Mouse (Mus musculus) MEL (cell line): ENCODE data around the gene Rhoh. TPM values are rescaled to one million over a fixed set of nuclear protein-coding genes. Genes with fewer than 3 reads are reported as not detected.

Experiments used
- DNase-seq: peaks from one replicate; pipeline ENCODE4 v3.0.0; 2011; ENCODE audit warnings: low read depth, low spot score
- H3K27ac ChIP-seq: 2 replicates; pipeline ENCODE4 v1.5.1; 2012; ENCODE audit warnings: low read depth, mild to moderate bottlenecking, control low read depth, low read length, moderate library complexity; ENCODE audit not compliant: control insufficient read depth
- H3K27me3 ChIP-seq, 2 experiments: fragments of 150-350 bp in 1 of 2; sonication (generic) in 1 of 2; 2 replicates each; pipeline ENCODE4 v1.6.1; 2012; ENCODE audit warnings: low read length in 2 of 2, mild to moderate bottlenecking in 2 of 2, improper control_type of control experiment in 1 of 2, moderate library complexity in 1 of 2; ENCODE audit not compliant: insufficient read depth in 2 of 2, control insufficient read depth in 1 of 2
- H3K36me3 ChIP-seq, 2 experiments: 2 replicates each; pipeline ENCODE4 v1.6.1; 2012 to 2014; ENCODE audit warnings: low read length in 2 of 2, improper control_type of control experiment in 1 of 2, inconsistent platforms in 1 of 2, mild to moderate bottlenecking in 1 of 2; ENCODE audit not compliant: insufficient read depth in 2 of 2, control insufficient read depth in 1 of 2
- H3K4me1 ChIP-seq, 2 experiments: fragments of 150-350 bp in 1 of 2; sonication (generic) in 1 of 2; 2 replicates each; pipeline ENCODE4 v1.6.1; 2012; ENCODE audit warnings: low read length in 2 of 2, improper control_type of control experiment in 1 of 2, mild to moderate bottlenecking in 1 of 2; ENCODE audit not compliant: insufficient read depth in 2 of 2, control insufficient read depth in 1 of 2
- H3K4me3 ChIP-seq, 2 experiments: fragments of 150-350 bp in 1 of 2; sonication (generic) in 1 of 2; 2 replicates each; pipeline ENCODE4 v1.5.1; 2012; ENCODE audit warnings: low read depth in 2 of 2, low read length in 2 of 2, mild to moderate bottlenecking in 2 of 2, moderate library complexity in 2 of 2, control low read depth in 1 of 2, improper control_type of control experiment in 1 of 2; ENCODE audit not compliant: control insufficient read depth in 1 of 2, insufficient read depth in 1 of 2
- H3K79me2 ChIP-seq: 2 replicates; pipeline ENCODE4 v1.6.1; 2012; ENCODE audit warnings: mild to moderate bottlenecking, low read length, moderate library complexity; ENCODE audit not compliant: control insufficient read depth, poor library complexity, insufficient read depth
- H3K9ac ChIP-seq: 2 replicates; pipeline ENCODE4 v1.6.1; 2012; ENCODE audit warnings: low read depth, mild to moderate bottlenecking, control low read depth, low read length, moderate library complexity; ENCODE audit not compliant: control insufficient read depth, poor library complexity, severe bottlenecking
- H3K9me3 ChIP-seq: fragments of 150-350 bp; sonication (generic); replicated peaks from 2 replicates; pipeline ENCODE4 v1.6.1; 2012; ENCODE audit warnings: mild to moderate bottlenecking, low read length, improper control_type of control experiment, moderate library complexity; ENCODE audit not compliant: insufficient read depth
- CHD1 ChIP-seq: IDR thresholded peaks from 2 replicates; pipeline ENCODE4 v1.6.1; 2012; ENCODE audit warnings: low read depth, mild to moderate bottlenecking, inconsistent platforms, low read length, improper control_type of control experiment
- CHD2 ChIP-seq: IDR thresholded peaks from 2 replicates; pipeline ENCODE4 v1.6.1; 2011; ENCODE audit warnings: low read length, improper control_type of control experiment
- E2F4 ChIP-seq: IDR thresholded peaks from 2 replicates; pipeline ENCODE4 v1.6.1; 2011; ENCODE audit warnings: low read depth, low read length, improper control_type of control experiment, borderline replicate concordance
- EP300 ChIP-seq, 2 experiments: IDR thresholded peaks; 2 replicates each; pipeline ENCODE4 v1.6.1; 2011; ENCODE audit warnings: improper control_type of control experiment in 2 of 2, low read length in 2 of 2, low read depth in 1 of 2, mild to moderate bottlenecking in 1 of 2
- ETS1 ChIP-seq: IDR thresholded peaks from 2 replicates; pipeline ENCODE4 v1.6.1; 2012; ENCODE audit warnings: low read depth, mild to moderate bottlenecking, inconsistent platforms, low read length, improper control_type of control experiment, moderate library complexity
- GATA1 ChIP-seq: IDR thresholded peaks from 2 replicates; pipeline ENCODE4 v1.6.1; 2011; ENCODE audit warnings: low read depth, low read length, improper control_type of control experiment
- JUND ChIP-seq: IDR thresholded peaks from 2 replicates; pipeline ENCODE4 v1.6.1; 2011; ENCODE audit warnings: low read depth, mild to moderate bottlenecking, improper control_type of control experiment, low read length
- MAFK ChIP-seq: IDR thresholded peaks from 2 replicates; pipeline ENCODE4 v1.6.1; 2011; ENCODE audit warnings: low read depth, mild to moderate bottlenecking, low read length, improper control_type of control experiment, borderline replicate concordance
- MAZ ChIP-seq: IDR thresholded peaks from 2 replicates; pipeline ENCODE4 v1.6.1; 2012; ENCODE audit warnings: low read depth, mild to moderate bottlenecking, inconsistent platforms, low read length, improper control_type of control experiment
- MEF2A ChIP-seq: IDR thresholded peaks from 2 replicates; pipeline ENCODE4 v1.6.1; 2014; ENCODE audit warnings: low read depth, mild to moderate bottlenecking, inconsistent platforms, low read length, improper control_type of control experiment; ENCODE audit not compliant: poor library complexity, insufficient replicate concordance, severe bottlenecking; ENCODE audit errors: extremely low read depth
- MXI1 ChIP-seq: IDR thresholded peaks from 2 replicates; pipeline ENCODE4 v1.6.1; 2011; ENCODE audit warnings: mild to moderate bottlenecking, low read depth, low read length, improper control_type of control experiment
- MYB ChIP-seq: IDR thresholded peaks from 2 replicates; pipeline ENCODE4 v1.6.1; 2011; ENCODE audit warnings: mild to moderate bottlenecking, low read depth, low read length, improper control_type of control experiment
- MYC ChIP-seq: IDR thresholded peaks from 2 replicates; pipeline ENCODE4 v1.6.1; 2011; ENCODE audit warnings: low read depth, mild to moderate bottlenecking, low read length, improper control_type of control experiment, moderate library complexity
- POLR2AphosphoS5 ChIP-seq: IDR thresholded peaks from 2 replicates; pipeline ENCODE4 v1.6.1; 2012; ENCODE audit warnings: low read depth, borderline replicate concordance, mild to moderate bottlenecking, inconsistent platforms, low read length, moderate library complexity, mixed read lengths
- SMC3 ChIP-seq: IDR thresholded peaks from 2 replicates; pipeline ENCODE4 v1.6.1; 2011; ENCODE audit warnings: low read depth, low read length, improper control_type of control experiment
- TCF12 ChIP-seq: IDR thresholded peaks from 2 replicates; pipeline ENCODE4 v1.6.1; 2014; ENCODE audit warnings: low read depth, mild to moderate bottlenecking, inconsistent platforms, low read length, improper control_type of control experiment, moderate library complexity
- UBTF ChIP-seq: IDR thresholded peaks from 2 replicates; pipeline ENCODE4 v1.6.1; 2012; ENCODE audit warnings: low read depth, mild to moderate bottlenecking, inconsistent platforms, low read length, improper control_type of control experiment, moderate library complexity, borderline replicate concordance; ENCODE audit not compliant: insufficient read depth
- USF1 ChIP-seq: IDR thresholded peaks from 2 replicates; pipeline ENCODE4 v1.6.1; 2014; ENCODE audit warnings: low read depth, mild to moderate bottlenecking, inconsistent platforms, low read length, improper control_type of control experiment, moderate library complexity
- ZKSCAN1 ChIP-seq: IDR thresholded peaks from 2 replicates; pipeline ENCODE4 v1.6.1; 2012; ENCODE audit warnings: low read depth, mild to moderate bottlenecking, inconsistent platforms, low read length, improper control_type of control experiment, moderate library complexity
- ZNF384 ChIP-seq: IDR thresholded peaks from 2 replicates; pipeline ENCODE4 v1.6.1; 2012; ENCODE audit warnings: low read depth, mild to moderate bottlenecking, inconsistent platforms, low read length, improper control_type of control experiment
- polyA plus RNA-seq, 2 experiments: library from polyadenylated mRNA; stranded (reverse) in 1 of 2; unstranded in 1 of 2; fragments of >175 nt in 1 of 2; fragments of >200 nt in 1 of 2; gene quantifications; 2 replicates each; pipeline versions ENCODE4 v1.2.1 to v1.2.4; 2012; ENCODE audit warnings: low replicate concordance in 2 of 2, low read depth in 1 of 2; ENCODE audit not compliant: insufficient read length in 2 of 2, insufficient read depth in 1 of 2, missing spikeins in 1 of 2
- total RNA-seq: library from RNA; depleted of rRNA; stranded (reverse); fragments of 300-350 nt; gene quantifications from 2 replicates; pipeline ENCODE4 v1.2.3, GENCODE M21; 2012

Gene Rhoh
- total and polyA plus RNA-seq, 3 experiments: 0.15 to 0.31 TPM; not detected in 1

DNA sequence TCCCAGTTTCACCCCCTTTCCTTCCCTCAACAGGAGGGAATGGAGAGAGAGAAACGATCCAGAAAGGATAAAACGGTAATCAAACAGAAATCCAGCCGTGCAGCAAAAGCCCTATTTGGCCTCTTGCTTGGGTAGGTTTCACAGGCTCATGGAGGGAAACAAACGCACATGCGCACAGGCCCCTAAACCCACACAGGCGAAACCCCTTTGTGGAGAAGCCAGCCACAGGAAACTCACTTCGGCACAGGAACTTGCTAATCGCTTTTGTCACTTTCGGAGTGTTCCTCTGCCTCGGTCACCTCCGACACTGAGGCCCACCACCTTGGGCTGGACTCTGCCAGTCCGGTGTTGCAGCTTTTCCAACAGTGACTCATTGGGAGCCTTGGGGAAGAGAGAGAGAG, 2.3 kb downstream of the Rhoh start:
- Histone ChIP-seq H3K27ac (no peak overlapping the region), H3K9me3 (no peaks in the 10 kb centered on the region), H3K27me3 (no peaks in the 10 kb centered on the region), H3K36me3 (peaks cover 0 to 19% of the 10 kb centered on the region in 2 experiments; a peak in 2 of 4 replicates), H3K4me1 (peaks cover 0 to 26% of the 10 kb centered on the region in 2 experiments; a peak in 3 of 4 replicates), H3K79me2 (no peaks in the 10 kb centered on the region), H3K9ac (no peak overlapping the region), H3K4me3 (no peak overlapping the region)
- no peak for DNase-seq
- TF ChIP-seq CHD1 (no peak), ZNF384 (no peak), UBTF (no peak), POLR2AphosphoS5 (no peak), MAZ (no peak), CHD2 (no peak), MYB (no peak), MEF2A (no peak), MYC (no peak)

DNA sequence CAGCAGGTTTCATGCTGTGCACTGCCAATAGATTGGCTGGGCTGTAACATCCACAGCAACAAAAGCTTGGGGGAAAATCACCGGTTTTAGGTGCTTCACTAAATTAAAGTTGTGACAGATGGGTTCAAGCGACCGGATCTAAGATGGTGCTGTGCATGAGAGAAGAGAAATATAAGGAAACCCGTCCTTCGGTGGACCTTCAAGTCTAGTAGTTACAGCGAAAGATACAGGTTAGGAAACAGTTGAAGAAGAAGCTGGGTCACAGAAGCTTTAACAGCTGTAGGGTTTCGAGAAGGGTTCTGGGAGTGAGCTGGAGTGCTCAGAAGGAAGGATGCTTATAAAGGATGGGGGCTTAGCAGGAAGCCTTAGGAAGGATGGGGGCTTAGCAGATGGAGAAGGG, 3.5 kb downstream of the Rhoh start:
- Histone ChIP-seq H3K79me2 (no peaks in the 10 kb centered on the region), H3K36me3 (peaks cover 0 to 23% of the 10 kb centered on the region in 2 experiments; a peak in 2 of 4 replicates), H3K27ac (no peak overlapping the region), H3K9ac (no peak overlapping the region), H3K9me3 (no peaks in the 10 kb centered on the region), H3K4me3 (no peak overlapping the region), H3K4me1 (peaks cover 0 to 34% of the 10 kb centered on the region in 2 experiments; a peak in 3 of 4 replicates), H3K27me3 (no peaks in the 10 kb centered on the region)
- no peak for DNase-seq
- TF ChIP-seq ZNF384 (no peak), CHD1 (no peak), SMC3 (no peak), ETS1 (no peak), MXI1 (no peak), USF1 (no peak), UBTF (no peak), TCF12 (no peak)

DNA sequence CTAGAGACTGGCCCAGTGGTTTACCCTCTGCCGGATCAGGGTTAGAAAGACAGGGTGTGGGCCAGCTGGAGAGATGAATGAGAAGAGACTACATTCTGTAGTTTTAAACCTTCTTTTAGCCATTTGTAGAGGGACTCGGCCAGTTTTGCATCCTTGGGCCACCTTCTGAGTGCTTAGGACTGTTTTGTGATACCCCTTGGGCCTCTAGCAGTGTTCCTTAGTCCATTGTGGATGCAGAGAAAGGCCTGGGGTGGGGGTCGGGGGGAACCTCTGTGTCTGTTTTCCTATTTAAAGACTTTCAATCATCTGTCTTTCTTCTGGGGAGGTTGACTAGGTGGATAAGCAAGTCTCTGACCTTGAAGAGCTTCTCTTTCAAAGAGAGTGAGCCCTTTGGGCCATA, 3.9 kb downstream of the Rhoh start:
- no peak for DNase-seq
- Histone ChIP-seq H3K36me3 (peaks cover 0 to 23% of the 10 kb centered on the region in 2 experiments; a peak in 2 of 4 replicates), H3K27ac (no peak overlapping the region), H3K4me3 (no peak overlapping the region), H3K79me2 (no peaks in the 10 kb centered on the region), H3K4me1 (peaks cover 0 to 34% of the 10 kb centered on the region in 2 experiments; a peak in 3 of 4 replicates), H3K9ac (no peak overlapping the region), H3K9me3 (no peaks in the 10 kb centered on the region), H3K27me3 (no peaks in the 10 kb centered on the region)
- TF ChIP-seq EP300 (IDR thresholded peaks at IDR 0.05; ENCODE audit: low read depth in 1 of 2, low read length in 2 of 2) (no peak), ETS1 (no peak), ZKSCAN1 (no peak), JUND (no peak), MAFK (no peak), E2F4 (no peak), GATA1 (no peak)
